Mouse (Mus musculus) CH12.LX (cell line): ENCODE results near the gene Lrp5. TPM values are rescaled to one million over a fixed set of nuclear protein-coding genes. Genes with fewer than 3 reads are reported as not detected.

ENCODE experiments used
- DNase-seq: peaks from one replicate; pipeline ENCODE4 v3.0.0-alpha.2; 2013; ENCODE audit errors: extremely low read depth
- H3K27ac ChIP-seq: 2 replicates; pipeline ENCODE4 v1.5.1; 2012; ENCODE audit warnings: low read depth, mild to moderate bottlenecking, control low read depth, moderate library complexity; ENCODE audit not compliant: insufficient read depth
- H3K27me3 ChIP-seq: replicated peaks from 2 replicates; pipeline ENCODE3; 2012; ENCODE audit warnings: inconsistent platforms
- H3K36me3 ChIP-seq, 2 experiments: replicated peaks in 1 of 2; 2 replicates each; pipeline versions ENCODE3 to v1.6.1; 2012; ENCODE audit warnings: inconsistent platforms in 1 of 2, low read length in 1 of 2, mild to moderate bottlenecking in 1 of 2, mixed read lengths in 1 of 2, moderate library complexity in 1 of 2; ENCODE audit not compliant: control insufficient read depth in 1 of 2, insufficient read depth in 1 of 2
- H3K4me1 ChIP-seq, 2 experiments: 2 replicates each; pipeline ENCODE4 v1.6.1; 2012; ENCODE audit warnings: inconsistent platforms in 1 of 2, moderate library complexity in 1 of 2; ENCODE audit not compliant: insufficient read depth in 2 of 2, control insufficient read depth in 1 of 2
- H3K4me2 ChIP-seq: 2 replicates; pipeline ENCODE4 v1.6.1; 2012; ENCODE audit warnings: low read depth, mild to moderate bottlenecking, control low read depth; ENCODE audit not compliant: poor library complexity, insufficient read depth, severe bottlenecking
- H3K4me3 ChIP-seq, 3 experiments: fragments of 150-350 bp in 1 of 3; sonication (generic) in 1 of 3; replicated peaks in 1 of 3; 2 replicates each; pipeline versions ENCODE3 to v1.5.1; 2011 to 2012; ENCODE audit warnings: low read depth in 2 of 3, low read length in 2 of 3, mild to moderate bottlenecking in 2 of 3, moderate library complexity in 2 of 3, control low read depth in 1 of 3, improper control_type of control experiment in 1 of 3, inconsistent platforms in 1 of 3, mixed read lengths in 1 of 3; ENCODE audit not compliant: poor library complexity in 1 of 3
- H3K79me2 ChIP-seq: replicated peaks from 2 replicates; pipeline ENCODE4 v1.6.1; 2012; ENCODE audit warnings: mild to moderate bottlenecking, moderate library complexity; ENCODE audit not compliant: control insufficient read depth, poor library complexity, insufficient read depth, severe bottlenecking; ENCODE audit errors: extremely low read depth
- H3K9ac ChIP-seq: 2 replicates; pipeline ENCODE4 v1.6.1; 2012; ENCODE audit warnings: low read depth, mild to moderate bottlenecking, control low read depth, moderate library complexity; ENCODE audit not compliant: insufficient read depth
- H3K9me3 ChIP-seq: replicated peaks from 2 replicates; pipeline ENCODE3; 2012; ENCODE audit warnings: low read length, inconsistent platforms, mixed read lengths
- BHLHE40 ChIP-seq: IDR thresholded peaks from 2 replicates; pipeline ENCODE4 v1.6.1; 2011; ENCODE audit warnings: mild to moderate bottlenecking, low read depth, low read length, improper control_type of control experiment
- CHD2 ChIP-seq: IDR thresholded peaks from 2 replicates; pipeline ENCODE4 v1.6.1; 2011; ENCODE audit warnings: low read length, improper control_type of control experiment
- CTCF ChIP-seq, 2 experiments: IDR thresholded peaks in 1 of 2; conservative IDR thresholded peaks in 1 of 2; 2 replicates each; pipeline ENCODE4 v1.5.1; 2011 to 2012; ENCODE audit warnings: low read depth in 2 of 2, low read length in 2 of 2, improper control_type of control experiment in 1 of 2, inconsistent platforms in 1 of 2, mild to moderate bottlenecking in 1 of 2, moderate library complexity in 1 of 2
- E2F4 ChIP-seq: IDR thresholded peaks from 2 replicates; pipeline ENCODE4 v1.6.1; 2011; ENCODE audit warnings: low read depth, low read length, improper control_type of control experiment; ENCODE audit not compliant: insufficient replicate concordance
- ELF1 ChIP-seq: IDR thresholded peaks from 2 replicates; pipeline ENCODE4 v1.6.1; 2014; ENCODE audit warnings: low read depth, mild to moderate bottlenecking, inconsistent platforms, low read length, improper control_type of control experiment
- ETS1 ChIP-seq: conservative IDR thresholded peaks from 2 replicates; pipeline ENCODE4 v1.6.1; 2012; ENCODE audit warnings: low read depth, mild to moderate bottlenecking, inconsistent platforms, low read length, improper control_type of control experiment, moderate library complexity
- HCFC1 ChIP-seq: IDR thresholded peaks from 2 replicates; pipeline ENCODE4 v1.6.1; 2012; ENCODE audit warnings: low read depth, mild to moderate bottlenecking, inconsistent platforms, low read length, improper control_type of control experiment
- IRF4 ChIP-seq: IDR thresholded peaks from 2 replicates; pipeline ENCODE4 v1.6.1; 2014; ENCODE audit warnings: low read depth, mild to moderate bottlenecking, inconsistent platforms, low read length, improper control_type of control experiment
- JUND ChIP-seq: conservative IDR thresholded peaks from 2 replicates; pipeline ENCODE4 v1.6.1; 2011; ENCODE audit warnings: low read depth, low read length, improper control_type of control experiment
- KAT2A ChIP-seq: IDR thresholded peaks from 2 replicates; pipeline ENCODE4 v1.6.1; 2012; ENCODE audit warnings: low read length, improper control_type of control experiment, inconsistent platforms; ENCODE audit not compliant: insufficient replicate concordance
- MAX ChIP-seq: IDR thresholded peaks from 2 replicates; pipeline ENCODE4 v1.6.1; 2011; ENCODE audit warnings: low read length, improper control_type of control experiment
- MEF2A ChIP-seq: IDR thresholded peaks from 2 replicates; pipeline ENCODE4 v1.6.1; 2014; ENCODE audit warnings: low read depth, mild to moderate bottlenecking, inconsistent platforms, low read length, improper control_type of control experiment, borderline replicate concordance
- MYC ChIP-seq: IDR thresholded peaks from 2 replicates; pipeline ENCODE4 v1.6.1; 2011; ENCODE audit warnings: low read depth, mild to moderate bottlenecking, improper control_type of control experiment, low read length
- NRF1 ChIP-seq: IDR thresholded peaks from 2 replicates; pipeline ENCODE4 v1.6.1; 2014; ENCODE audit warnings: low read depth, mild to moderate bottlenecking, inconsistent platforms, low read length, improper control_type of control experiment, moderate library complexity
- PAX5 ChIP-seq: IDR thresholded peaks from 2 replicates; pipeline ENCODE4 v1.6.1; 2012; ENCODE audit warnings: low read length, inconsistent platforms, mixed read lengths
- POLR2AphosphoS2 ChIP-seq: IDR thresholded peaks from 2 replicates; pipeline ENCODE4 v1.6.1; 2011; ENCODE audit warnings: low read depth, low read length, improper control_type of control experiment
- RCOR1 ChIP-seq: conservative IDR thresholded peaks from 2 replicates; pipeline ENCODE4 v1.6.1; 2012; ENCODE audit warnings: low read depth, mild to moderate bottlenecking, inconsistent platforms, low read length, improper control_type of control experiment
- SIN3A ChIP-seq: IDR thresholded peaks from 2 replicates; pipeline ENCODE4 v1.6.1; 2012; ENCODE audit warnings: low read length, improper control_type of control experiment, inconsistent platforms
- SMC3 ChIP-seq: IDR thresholded peaks from 2 replicates; pipeline ENCODE4 v1.6.1; 2011; ENCODE audit warnings: low read depth, low read length, improper control_type of control experiment
- TCF12 ChIP-seq: IDR thresholded peaks from 2 replicates; pipeline ENCODE4 v1.6.1; 2014; ENCODE audit warnings: low read depth, mild to moderate bottlenecking, inconsistent platforms, low read length, improper control_type of control experiment
- USF1 ChIP-seq: IDR thresholded peaks from 2 replicates; pipeline ENCODE4 v1.6.1; 2014; ENCODE audit warnings: low read depth, mild to moderate bottlenecking, inconsistent platforms, low read length, improper control_type of control experiment
- USF2 ChIP-seq: conservative IDR thresholded peaks from 2 replicates; pipeline ENCODE4 v1.6.1; 2011; ENCODE audit warnings: low read depth, low read length, improper control_type of control experiment
- ZC3H11A ChIP-seq: IDR thresholded peaks from 2 replicates; pipeline ENCODE4 v1.6.1; 2012; ENCODE audit warnings: low read depth, mild to moderate bottlenecking, inconsistent platforms, low read length, improper control_type of control experiment
- ZKSCAN1 ChIP-seq: IDR thresholded peaks from 2 replicates; pipeline ENCODE4 v1.6.1; 2012; ENCODE audit warnings: low read depth, inconsistent platforms, low read length, improper control_type of control experiment, borderline replicate concordance
- ZNF384 ChIP-seq: IDR thresholded peaks from 2 replicates; pipeline ENCODE4 v1.6.1; 2012; ENCODE audit warnings: low read depth, low read length, improper control_type of control experiment, inconsistent platforms
- dilution Hi-C: fragments of 300-500 bp; cut with MboI; formaldehyde crosslinking; loops from 2 replicates; pipeline ENCODE4 v1.14.3; 2020; ENCODE audit warnings: low sequenced_read_pairs; ENCODE audit not compliant: extremely low pct_unique_long_range_greater_than_20kb, extremely low pct_ligation_motif_present
- in situ Hi-C: fragments of 300-500 bp; cut with MboI; formaldehyde crosslinking; loops from 3 replicates; pipeline ENCODE4 v1.14.3; 2019; ENCODE audit warnings: low sequenced_read_pairs, low pct_ligation_motif_present, low pct_unique_long_range_greater_than_20kb, mixed read lengths
- polyA plus RNA-seq: library from polyadenylated mRNA; unstranded; fragments of >175 nt; gene quantifications from 2 replicates; pipeline ENCODE4 v1.2.1, GENCODE M21; 2012; ENCODE audit warnings: low read depth; ENCODE audit not compliant: insufficient read length
- total RNA-seq, 2 experiments: library from RNA; depleted of rRNA; stranded (reverse); fragments of 300-350 nt in 1 of 2; fragments of >200 nt in 1 of 2; gene quantifications; 2 replicates each; pipeline ENCODE4 v1.2.3; 2012 to 2014

The Lrp5 gene
- total and polyA plus RNA-seq, 3 experiments: 0.13 to 1.4 (median 1.1) TPM

DNA sequence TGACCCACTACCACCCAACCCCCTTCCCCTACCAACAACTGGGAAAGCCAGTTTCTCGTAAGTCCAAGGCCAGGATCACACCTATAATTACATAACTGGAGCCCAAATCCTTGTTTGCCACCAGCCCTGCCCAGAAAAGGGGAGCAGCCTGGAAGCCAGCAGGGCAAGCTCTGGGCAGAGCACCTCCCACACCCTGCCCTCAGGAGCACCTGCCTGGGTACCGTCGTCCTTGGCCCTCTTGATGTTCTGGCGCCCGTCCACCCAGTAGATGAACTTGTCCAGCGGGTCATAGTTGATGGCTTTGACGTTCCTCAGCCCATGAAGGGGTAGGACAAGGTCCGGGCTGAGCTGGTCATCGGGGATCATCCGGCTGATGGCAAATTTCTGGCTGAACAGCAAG, 76.5 kb downstream of the Lrp5 start:
- Histone ChIP-seq H3K27me3 (peaks cover 3% of the 10 kb centered on the region), H3K9ac (no peak overlapping the region), H3K4me1 (no peaks in the 10 kb centered on the region), H3K79me2 (no peaks in the 10 kb centered on the region), H3K9me3 (no peaks in the 10 kb centered on the region), H3K4me3 (no peak overlapping the region), H3K36me3 (no peaks in the 10 kb centered on the region), H3K27ac (no peak overlapping the region), H3K4me2 (no peak overlapping the region)
- in situ Hi-C loops (no loop called here), dilution Hi-C loops (no loop called here)
- no peak for DNase-seq
- TF ChIP-seq USF2 (no peak), ELF1 (no peak), JUND (no peak), MAX (no peak), RCOR1 (no peak), CTCF (conservative IDR thresholded peaks at IDR 0.05 in 1 of 2, IDR thresholded peaks at IDR 0.05 in 1 of 2; ENCODE audit: low read depth in 2 of 2, low read length in 2 of 2) (no peak), USF1 (no peak), SMC3 (no peak), PAX5 (no peak), MYC (no peak), MEF2A (no peak), BHLHE40 (no peak), E2F4 (no peak), CHD2 (no peak), HCFC1 (no peak), TCF12 (no peak), ZC3H11A (no peak), POLR2AphosphoS2 (no peak), ZKSCAN1 (no peak)

DNA sequence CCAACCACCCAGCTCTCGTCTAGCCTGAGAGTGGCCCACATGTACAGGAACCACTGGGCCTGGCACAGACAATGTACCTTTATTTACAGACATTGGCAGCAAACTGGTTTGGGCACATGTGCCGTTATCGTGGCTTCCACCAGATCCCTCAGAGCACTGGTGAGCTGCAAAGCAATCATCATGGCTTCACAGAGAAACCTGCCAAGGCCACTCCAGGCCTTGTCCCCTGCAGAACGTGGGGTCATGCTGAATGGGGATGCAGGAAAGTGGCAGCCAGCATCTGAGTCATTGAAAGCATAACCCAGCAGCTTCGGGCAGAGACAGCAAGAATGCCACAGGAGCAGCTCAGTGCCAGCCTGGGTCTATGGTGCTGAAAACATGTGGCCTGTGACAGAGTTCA, 92.0 kb downstream of the Lrp5 start:
- in situ Hi-C loops (no loop called here), dilution Hi-C loops (no loop called here)
- Histone ChIP-seq H3K4me2 (no peak overlapping the region), H3K9me3 (no peaks in the 10 kb centered on the region), H3K9ac (no peak overlapping the region), H3K27me3 (no peaks in the 10 kb centered on the region), H3K79me2 (no peaks in the 10 kb centered on the region), H3K4me3 (no peak overlapping the region), H3K4me1 (peaks cover 6 to 7% of the 10 kb centered on the region in 2 experiments), H3K27ac (no peak overlapping the region), H3K36me3 (peaks cover 0 to 8% of the 10 kb centered on the region in 2 experiments)
- TF ChIP-seq USF1: no peak
- no peak for TF ChIP-seq RCOR1
- TF ChIP-seq ZNF384: no peak
- no peak for TF ChIP-seq NRF1
- no peak for TF ChIP-seq SIN3A
- TF ChIP-seq ETS1: no peak
- no peak for TF ChIP-seq USF2
- no peak for TF ChIP-seq KAT2A
- TF ChIP-seq ELF1: no peak
- no peak for TF ChIP-seq CTCF (conservative IDR thresholded peaks at IDR 0.05 in 1 of 2, IDR thresholded peaks at IDR 0.05 in 1 of 2; ENCODE audit: low read depth in 2 of 2, low read length in 2 of 2)
- no peak for TF ChIP-seq IRF4
- TF ChIP-seq MEF2A: no peak
- no peak for DNase-seq
